Mouse (Mus musculus): ENCODE measurements at regions not wholly inside any gene's neighbourhood (a gene's known extent, or its start where the extent isn't known, plus 50 kb on each side); places are given as distances from the start of the nearest gene placed in this dataset.

DNA sequence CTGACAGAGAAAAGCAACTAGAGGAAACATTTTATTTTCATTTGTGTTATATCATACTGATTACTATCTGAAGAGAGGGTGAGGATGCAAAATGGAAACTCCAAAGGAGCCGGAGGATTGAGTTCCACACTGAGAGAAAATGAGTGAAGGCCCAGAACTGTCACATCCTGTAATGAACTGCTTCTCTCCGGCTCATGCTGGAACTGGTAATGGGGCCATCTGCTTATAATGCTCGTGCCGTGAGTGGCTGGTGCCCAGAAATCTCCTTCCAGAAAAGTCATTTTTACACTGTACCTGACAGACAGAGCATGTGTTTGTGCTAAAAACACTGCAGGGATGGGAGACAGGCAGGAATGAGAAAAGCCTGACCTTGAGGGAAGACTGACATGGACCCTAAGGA is 483.5 kb upstream of the Pkdcc start:
- no peak for DNase-seq (ENCODE audit: low spot score in 2 of 2)

DNA sequence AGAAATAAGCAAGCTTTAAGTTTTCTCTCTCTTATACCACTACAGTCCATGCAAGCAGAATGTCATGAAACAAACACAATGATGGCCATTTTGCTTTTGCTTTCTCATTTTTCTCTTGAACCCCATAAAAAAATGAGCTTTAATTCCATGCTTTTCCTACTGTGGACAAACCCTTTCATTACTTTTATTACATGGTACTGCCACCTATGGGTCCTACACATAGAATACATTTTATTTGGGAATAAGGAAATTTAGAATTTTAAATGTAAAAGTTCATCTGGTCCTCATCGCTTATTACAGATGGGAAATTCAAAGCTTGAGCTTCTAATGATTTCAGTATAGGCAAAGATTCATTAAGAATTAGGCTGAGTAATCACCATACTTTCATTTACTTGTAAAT is 472.6 kb upstream of the Pkdcc start:
- DNase-seq (ENCODE audit: low spot score in 2 of 2) = no peak

DNA sequence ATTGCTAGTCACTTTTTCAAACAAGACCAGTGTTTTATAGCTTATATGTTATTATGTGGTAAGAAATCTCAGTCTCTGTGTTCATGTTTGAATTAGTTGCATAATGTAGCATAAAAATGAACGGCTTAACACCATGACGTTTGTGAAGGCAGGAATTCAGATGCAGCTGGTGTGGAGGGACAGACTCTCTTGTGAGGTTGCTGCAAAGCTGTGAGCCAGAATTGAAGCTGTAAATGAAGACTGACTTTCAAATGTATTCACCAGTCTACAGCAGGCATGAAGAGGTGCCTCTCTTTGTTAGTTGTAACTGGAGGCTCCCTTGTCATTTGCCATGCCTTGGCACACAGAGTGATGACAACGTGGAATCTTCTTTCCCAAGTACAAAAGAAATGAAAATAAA is 457.7 kb upstream of the Pkdcc start:
- no peak for DNase-seq (ENCODE audit: low spot score in 2 of 2)

DNA sequence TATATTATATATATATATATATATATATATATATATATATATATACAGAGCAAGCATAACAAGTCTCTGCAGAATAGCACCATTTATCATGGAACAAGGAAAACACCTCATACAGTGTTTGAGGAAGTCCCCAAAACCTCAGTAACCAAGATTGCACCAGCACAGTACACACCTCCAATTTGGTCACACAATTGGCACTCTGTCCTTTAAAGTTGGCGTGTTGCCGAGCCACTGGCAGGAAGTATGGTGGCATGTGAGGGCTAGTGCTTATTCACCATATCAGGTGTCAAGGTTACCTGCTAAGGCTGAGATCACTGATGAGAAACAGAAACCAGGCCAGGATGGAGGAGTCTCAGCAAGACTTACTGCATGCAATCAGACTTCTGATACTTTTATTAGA is 436.0 kb upstream of the Pkdcc start:
- DNase-seq (ENCODE audit: low spot score in 2 of 2) = no peak

DNA sequence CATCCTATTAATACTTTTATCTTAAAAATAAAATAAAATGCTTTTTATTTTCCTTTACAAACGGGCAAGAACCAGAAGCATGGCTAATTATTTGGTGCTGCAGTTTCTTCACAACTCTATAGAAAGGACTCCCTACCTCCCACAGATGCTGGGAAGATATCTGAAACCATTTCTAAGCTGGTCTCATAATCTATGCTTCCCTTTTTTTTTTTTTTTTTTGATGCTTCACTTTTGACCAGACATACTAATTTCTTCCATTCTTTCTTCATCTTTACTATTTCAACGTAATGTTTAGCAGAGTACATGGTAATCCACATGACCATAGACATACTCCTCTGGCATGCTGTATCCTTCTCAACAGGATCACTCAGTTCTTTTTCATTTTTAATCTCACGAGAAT is 393.0 kb upstream of the Pkdcc start:
- no peak for DNase-seq (ENCODE audit: low spot score in 2 of 2)

DNA sequence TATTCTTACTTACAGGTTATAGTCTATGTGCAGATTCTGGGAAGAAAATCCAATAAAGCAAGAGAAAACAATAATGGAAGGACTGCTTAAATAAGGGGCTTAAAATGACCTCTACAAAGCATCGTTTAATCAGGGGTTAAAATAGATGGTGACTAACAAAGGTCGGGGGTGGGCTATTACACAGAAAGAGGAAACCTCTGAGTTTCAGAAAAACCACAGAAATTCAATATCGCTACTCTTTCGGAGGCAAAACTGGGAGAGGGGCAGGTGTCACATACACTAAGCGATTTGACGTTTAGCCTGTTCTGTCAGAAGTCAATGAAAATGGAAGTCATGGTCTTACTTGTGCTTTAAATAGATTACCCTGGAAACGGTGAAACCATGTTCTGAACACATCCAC is 391.0 kb upstream of the Pkdcc start:
- DNase-seq (ENCODE audit: low spot score in 2 of 2) = no peak

DNA sequence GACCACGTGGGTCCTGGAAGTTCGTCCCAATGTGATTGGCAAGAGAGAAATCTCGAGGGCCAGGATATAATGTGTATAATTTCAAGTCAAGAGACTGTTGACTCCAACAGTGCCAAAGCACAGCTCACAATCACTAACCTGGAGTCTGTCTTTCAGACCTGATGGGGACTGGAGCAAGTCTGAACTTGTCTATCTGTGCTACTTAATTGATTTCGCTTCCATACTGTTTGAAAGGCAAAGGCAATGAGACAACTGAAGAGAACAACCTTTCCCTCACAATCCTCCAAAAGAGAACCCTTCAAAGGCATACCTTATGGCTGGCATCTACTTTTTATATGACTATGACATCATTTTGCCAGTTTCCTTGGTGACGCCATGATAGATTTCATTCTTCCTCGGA is 390.5 kb upstream of the Pkdcc start:
- no peak for DNase-seq (ENCODE audit: low spot score in 2 of 2)

DNA sequence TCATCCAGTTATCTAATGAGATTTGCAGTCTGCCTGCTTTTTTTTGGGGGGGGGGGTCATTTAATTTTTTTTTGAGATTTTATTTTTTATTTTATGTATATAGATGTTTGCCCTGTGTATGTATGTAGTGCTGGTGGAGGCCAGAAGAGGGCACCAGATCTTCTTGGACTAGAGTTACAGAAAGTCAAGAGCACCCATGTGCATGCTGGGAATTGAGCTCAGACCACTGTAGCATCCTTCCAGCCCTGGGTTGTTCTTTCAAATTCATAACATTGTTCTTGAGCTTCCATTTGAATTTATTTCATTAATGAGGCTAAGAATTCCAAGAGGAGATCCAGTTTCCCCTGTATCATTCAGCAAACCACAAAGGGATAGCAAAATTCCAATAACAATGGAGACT is 387.9 kb upstream of the Pkdcc start:
- no peak for DNase-seq (ENCODE audit: low spot score in 2 of 2)

DNA sequence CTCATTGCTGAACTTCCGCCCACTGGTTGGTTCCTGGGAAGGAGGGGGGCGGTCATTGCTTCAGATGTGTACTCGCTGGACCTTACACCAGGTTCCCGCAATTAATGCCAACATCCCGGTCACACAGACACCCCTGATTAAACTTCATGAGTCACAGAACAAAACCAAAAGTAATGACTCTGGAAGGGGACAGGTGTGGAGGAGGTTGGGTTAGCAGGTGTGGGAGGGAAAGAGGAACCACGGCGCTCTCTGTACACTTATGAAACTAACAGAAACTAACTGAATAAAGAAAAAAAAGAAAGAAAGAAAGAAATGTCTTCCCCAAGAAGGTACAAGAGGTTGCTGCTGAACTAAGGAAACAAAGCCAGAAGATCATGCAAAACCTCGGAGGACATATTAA is 387.3 kb upstream of the Pkdcc start:
- DNase-seq (ENCODE audit: low spot score in 2 of 2) = no peak

DNA sequence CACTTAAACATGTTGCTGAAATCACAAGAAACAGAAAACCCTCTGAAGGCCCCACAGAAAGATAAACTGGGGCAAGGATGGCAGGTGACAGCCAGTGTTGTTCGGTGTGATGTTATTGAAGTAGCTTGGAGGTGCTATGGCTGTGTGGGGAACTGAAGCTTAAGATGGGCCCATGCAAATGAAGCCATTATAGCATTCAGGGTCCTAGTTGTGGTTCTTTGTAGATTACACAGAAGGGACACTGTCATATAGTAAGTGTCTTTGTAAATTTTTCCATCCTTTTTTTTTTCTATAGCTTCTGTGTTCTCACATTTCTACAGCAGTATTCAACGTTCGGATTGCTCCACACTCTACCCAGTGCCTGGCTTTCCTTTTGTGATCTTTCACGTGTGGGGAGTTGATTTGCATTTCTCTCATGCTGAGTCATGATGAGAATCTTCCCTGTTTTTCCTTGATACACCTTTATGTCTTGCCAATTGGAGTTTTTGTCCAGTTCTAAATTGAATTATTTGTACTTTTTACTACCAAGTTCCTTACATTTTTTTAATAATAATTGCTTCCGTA is 386.6 kb upstream of the Pkdcc start:
- DNase-seq (ENCODE audit: low spot score in 2 of 2) = no peak

DNA sequence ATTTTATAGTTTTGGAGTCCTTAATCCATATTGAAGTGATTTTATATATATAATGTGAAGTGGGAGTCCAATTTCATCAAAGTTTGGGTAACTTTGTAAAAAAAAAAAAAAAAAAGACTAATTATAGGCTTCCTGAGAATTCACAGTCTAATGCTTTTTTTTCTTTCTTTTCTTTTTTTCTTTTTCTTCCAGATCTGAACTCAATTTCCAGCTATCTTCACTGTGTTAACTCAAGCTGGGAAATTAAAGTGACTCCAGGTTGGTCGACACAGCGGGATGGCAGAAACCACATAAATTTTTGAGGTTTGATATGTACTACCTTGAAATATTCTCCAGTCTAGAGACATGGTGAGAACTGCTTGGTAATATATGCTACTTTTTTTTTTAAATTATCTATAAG is 385.7 kb upstream of the Pkdcc start:
- no peak for DNase-seq (ENCODE audit: low spot score in 2 of 2)

DNA sequence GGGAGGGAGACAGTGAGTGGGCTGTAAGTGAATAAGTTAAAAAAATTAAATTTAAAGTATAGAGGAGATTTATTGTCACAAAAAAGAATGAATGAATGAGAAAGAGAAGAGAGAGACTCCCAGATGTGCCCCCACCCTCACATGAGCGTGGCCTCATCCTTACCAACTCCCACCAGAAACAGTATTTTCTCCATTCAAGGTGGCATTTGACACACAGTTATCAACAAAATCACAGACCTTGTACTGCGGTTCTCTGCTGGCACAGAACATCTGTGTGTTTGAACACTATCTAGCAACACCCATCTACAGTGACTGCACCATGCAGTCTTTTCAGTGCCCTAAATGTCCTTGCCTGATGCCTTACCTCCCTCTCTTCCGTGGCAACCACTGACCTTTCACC is 380.9 kb upstream of the Pkdcc start:
- no peak for DNase-seq (ENCODE audit: low spot score in 2 of 2)

DNA sequence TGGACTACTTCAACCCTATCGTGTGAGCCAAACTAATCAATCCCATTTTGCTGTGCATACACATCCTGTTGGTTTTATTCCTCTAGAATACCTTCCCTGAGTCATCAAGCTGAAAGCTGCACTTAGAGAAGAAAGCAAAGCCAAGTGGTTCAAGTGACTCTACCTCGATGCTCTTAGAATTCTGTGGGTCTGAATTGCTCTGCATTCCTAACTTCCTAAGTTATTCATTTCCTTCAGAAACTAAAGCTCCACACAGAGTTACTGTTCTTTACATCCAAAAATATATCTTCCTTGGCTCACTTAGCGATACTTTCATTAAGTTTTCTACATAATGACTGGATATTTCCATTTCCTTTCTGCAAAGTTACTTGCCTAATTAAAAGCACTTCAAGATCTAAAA is 379.0 kb upstream of the Pkdcc start:
- no peak for DNase-seq (ENCODE audit: low spot score in 2 of 2)

DNA sequence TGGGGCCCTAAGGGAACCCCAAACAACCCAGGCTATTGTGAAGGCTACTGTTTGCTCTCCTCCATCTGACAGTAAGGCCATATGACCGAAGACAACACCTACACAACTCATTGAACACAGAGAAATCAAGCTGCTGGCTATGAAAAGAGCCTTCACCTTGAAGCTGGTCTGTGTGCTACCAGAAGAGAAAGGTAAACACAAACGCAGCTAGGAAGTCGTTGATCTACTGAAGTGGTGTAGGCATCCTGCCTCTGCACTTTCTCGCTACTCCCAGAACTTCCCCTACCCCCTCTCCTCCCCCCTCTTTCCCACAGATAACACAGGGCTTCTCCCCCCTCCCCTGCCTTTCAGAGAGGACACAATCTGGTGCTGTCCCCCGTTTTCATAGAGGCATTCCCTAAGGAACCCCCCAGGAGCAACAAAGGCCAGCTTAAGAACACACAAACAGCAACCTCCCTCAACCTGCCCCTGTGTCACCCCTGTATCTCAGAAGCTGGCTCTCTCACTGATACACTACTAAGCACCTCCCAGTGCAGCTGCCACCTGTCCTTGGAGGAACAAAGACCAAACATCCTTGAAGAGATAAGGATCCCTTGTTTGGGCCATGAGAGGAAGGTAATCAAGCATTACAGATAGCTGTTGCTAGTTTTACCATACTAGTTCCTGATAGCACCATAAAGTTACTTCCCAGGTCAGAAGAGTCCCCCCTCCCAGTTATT is 368.2 kb upstream of the Pkdcc start:
- no peak for DNase-seq (ENCODE audit: low spot score in 2 of 2)

DNA sequence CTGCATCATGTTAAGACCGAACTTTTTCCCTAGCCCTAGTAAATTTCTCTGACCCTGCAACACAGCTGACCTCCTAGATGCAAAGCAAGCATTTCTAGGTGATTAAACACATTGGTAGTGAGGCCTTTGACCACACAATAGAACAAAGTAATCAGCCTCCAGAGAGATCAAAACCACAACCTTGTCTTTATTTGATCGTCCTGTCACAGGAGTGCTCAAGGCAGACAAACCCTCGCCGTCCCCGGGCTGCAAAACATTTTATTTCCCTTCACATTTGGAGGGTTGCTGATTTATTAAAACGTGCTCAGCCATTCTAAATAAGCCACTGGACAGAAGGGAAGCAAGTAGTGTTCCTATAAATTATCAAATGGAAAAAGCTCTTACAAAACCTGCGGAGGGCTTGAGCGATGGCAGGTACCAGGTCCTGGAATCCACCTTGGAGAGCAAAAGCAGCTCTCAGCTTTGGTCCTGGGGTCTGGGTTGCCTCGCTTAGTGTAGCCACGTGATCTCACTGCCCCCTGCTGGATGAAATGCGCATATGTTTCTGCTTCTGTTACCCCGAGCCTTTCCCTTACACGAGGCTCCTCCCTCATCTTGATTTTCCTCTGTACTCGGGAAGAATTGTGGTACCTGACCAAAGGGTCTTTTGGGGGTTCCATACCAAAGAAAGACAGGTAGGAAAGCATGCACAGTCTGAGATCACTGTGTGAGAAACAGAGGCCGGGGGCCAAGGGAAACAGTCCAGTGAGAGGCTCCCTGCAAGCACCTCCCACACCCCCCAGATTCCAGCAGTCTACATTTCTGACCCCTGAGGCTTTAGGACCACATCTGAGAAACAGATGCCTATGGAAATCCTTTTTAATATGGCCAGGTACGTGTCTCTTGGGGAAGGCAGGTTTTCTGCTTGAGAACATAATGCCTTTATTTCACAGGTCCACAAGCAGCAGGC is 357.6 kb upstream of the Pkdcc start:
- DNase-seq (ENCODE audit: low spot score in 2 of 2) = peak; percentile 1 to 4

DNA sequence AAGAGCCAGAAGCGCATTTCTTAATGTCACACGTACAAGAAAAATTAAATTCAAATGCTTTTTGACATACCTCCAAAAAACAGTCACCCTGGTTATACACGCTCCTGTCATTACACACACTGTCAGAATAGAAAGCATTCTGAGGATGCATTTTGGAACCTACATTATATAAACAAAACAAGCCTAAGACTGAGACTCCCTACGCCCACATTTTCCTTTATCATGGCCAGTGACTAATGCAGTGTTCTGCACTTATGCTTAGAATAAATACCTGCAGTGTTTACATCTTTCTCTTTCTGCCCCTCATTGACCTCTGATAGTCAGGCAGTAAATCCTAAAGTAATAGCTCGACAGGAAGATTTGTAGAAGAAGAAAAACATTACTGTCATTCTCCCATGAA is 354.7 kb upstream of the Pkdcc start:
- no peak for DNase-seq (ENCODE audit: low spot score in 2 of 2)

DNA sequence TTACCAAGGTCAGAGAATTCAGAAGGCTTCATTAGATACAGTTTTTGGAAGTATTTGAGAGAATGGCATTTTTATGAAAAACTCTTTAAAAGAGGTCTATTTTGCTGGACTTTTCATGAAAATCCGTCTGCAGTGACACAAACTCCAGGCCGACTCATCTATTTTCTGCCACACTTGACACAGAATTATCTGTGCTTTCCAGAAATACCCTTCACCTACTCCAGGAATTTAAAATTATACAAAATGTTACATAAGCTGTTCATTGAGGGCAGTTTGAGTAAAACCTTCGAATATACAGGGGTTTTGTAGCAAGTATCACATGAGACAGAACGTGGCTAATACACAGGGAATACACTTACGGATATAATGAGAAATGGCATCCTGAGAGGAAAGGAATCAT is 354.1 kb upstream of the Pkdcc start:
- no peak for DNase-seq (ENCODE audit: low spot score in 2 of 2)

DNA sequence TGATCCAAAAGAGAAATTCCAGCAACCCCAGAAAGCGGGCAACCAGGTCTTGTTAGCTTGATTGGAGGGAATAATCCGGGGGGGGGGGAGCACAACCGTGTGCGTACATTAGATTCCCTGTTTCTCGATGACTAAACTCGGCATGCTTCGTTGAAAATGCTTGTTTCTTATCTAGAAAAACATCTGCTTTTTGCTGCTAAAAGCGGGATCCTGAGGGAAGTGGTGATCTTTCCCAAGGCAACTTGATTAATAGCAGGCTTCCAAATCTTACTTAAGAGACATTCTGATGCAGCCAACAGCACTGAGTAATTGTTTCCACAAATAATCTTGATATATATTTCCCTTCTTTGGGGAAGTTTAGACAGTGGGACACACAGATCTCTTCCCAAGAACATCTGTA is 338.0 kb upstream of the Pkdcc start:
- DNase-seq (ENCODE audit: low spot score in 2 of 2) = no peak

DNA sequence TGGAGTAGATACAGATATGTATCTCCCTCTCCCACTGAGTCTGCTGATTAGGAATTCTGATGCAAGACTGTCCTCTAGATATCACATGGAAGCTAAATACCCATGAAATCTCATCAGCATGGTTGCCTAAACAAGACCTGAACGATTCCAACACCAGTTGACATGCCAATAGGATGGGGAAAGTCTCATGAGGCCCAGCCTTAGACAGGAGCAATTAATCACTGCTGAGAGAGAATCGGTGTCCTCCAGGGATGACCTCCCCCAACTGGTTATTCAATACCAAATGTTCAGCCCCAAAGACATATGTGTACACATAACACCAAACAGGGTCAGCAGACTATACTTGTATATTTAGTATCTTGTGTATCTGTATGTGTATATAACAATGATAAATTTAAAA is 314.5 kb upstream of the Pkdcc start:
- DNase-seq (ENCODE audit: low spot score in 2 of 2) = no peak

DNA sequence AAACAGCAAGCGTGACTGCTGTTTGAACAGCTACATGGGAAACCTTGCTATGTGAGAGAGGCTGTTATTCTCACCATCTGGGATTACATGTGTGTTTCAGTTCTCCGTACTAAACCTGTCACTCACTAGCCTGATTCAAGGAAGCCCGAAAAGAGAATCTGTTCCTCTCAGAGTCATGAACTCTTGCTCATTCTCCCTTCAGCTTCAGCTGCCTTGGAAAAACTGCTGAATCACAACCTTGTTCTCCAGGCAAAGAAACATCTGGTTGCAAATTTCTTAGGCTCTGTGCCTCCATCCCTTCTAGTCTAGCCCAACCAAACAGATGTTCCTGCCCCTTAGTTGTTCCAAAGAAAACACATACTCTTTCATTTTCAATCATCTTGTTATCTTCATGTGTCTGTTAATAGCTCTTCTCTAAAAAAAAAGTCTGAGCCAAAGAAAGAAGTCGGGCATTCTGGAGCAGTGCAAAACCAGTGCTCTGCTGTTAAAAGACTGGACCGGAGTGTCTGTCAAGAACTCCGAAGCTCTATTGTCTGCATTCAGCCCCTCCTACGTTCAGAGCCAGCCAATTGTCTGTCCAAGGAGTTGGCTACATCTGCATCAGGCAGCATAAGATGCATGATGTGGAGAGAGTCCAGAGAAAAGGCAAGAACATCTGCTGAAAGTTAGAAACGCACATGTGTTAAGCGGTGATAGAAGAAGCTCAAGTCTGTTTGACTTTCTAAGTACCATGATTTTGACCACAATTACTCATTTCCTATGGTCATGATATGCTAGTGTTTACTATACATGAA is 313.8 kb upstream of the Pkdcc start:
- DNase-seq (ENCODE audit: low spot score in 2 of 2) = no peak

DNA sequence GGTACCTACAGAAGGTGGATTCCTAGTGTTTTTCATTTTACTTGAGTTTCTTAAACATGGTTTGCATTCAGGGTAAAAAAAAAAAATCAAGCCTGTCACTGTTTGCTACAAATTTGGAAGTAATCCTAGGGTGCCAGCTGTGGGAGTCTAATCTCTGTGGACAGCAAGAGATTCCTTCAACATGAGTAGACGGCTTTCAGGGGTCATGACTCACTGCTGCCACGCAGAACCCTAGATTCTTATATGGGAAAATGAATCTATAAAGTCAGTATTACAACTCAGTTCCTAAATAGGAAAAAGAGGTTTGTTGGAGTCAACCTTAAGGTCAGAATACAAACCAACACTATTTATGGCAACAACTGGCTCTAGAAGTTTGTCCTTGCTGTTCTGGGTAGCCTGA is 310.1 kb upstream of the Pkdcc start:
- no peak for DNase-seq (ENCODE audit: low spot score in 2 of 2)

DNA sequence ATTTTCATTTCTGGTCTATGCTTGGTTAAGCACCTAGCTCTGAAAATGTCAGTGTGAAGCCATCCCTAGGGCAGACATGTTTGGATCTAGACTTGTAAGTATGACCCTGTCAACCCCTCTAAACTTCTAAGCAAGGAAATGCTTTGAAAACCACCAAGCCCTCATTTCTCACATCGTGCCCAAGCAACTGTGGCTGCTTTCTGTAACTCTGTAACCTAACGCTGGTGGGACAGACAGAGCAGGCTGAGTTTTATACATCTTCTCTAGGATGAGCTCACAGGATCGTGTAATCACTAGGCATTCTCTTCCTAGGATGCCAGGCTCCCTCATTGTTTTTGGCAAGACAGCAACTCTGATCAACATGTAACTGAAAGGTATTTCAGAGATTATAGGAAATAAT is 309.6 kb upstream of the Pkdcc start:
- DNase-seq (ENCODE audit: low spot score in 2 of 2) = no peak
